Mouse (Mus musculus) liver, adult 2 months (tissue): ENCODE measurements around the gene Ssbp1.

ENCODE experiments used
- CTCF ChIP-seq: fragments of 200-500 bp; IDR thresholded peaks from 2 replicates; pipeline ENCODE4 v1.5.1; 2011; ENCODE audit warnings: low read depth, low read length, control low read depth
- POLR2A ChIP-seq: fragments of 200-500 bp; IDR thresholded peaks from 2 replicates; pipeline ENCODE4 v1.6.1; 2011; ENCODE audit warnings: low read length, control low read depth; ENCODE audit not compliant: insufficient read depth; ENCODE audit errors: extremely low read depth

DNA sequence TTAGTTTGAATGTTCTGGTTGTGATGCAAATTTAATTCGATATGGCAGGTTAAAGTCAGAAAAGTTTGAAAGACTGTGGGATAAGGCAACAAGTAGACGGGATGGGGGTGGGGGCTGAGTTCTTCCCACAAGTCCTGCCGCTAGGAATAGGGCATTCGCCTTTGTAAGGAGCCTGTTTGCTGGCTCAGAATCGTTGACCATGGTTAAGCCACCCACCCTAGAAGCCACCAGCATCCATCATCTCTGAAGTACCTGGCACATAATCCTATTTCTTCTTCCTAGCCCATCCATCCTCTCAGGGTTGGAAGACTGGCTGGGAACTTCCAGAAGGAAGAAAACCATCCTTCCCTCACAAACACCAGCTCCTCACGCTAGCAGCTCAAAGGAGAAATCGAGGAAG is 36.5 kb upstream of the Ssbp1 start:
- no peak for TF ChIP-seq POLR2A
- TF ChIP-seq CTCF = no peak
